Mouse (Mus musculus) bone marrow, adult 2 months (tissue): ENCODE measurements around the gene C1s1.

Experiments used
- CTCF ChIP-seq: fragments of 200-500 bp; IDR thresholded peaks from 2 replicates; pipeline ENCODE4 v1.5.1; 2011; ENCODE audit warnings: low read length, control low read depth; ENCODE audit not compliant: control insufficient read depth, insufficient read depth
- POLR2A ChIP-seq: fragments of 200-500 bp; IDR thresholded peaks from 2 replicates; pipeline ENCODE4 v1.6.1; 2011; ENCODE audit warnings: low read depth, mild to moderate bottlenecking, control low read depth, low read length, borderline replicate concordance; ENCODE audit not compliant: control insufficient read depth

- TF ChIP-seq POLR2A, result no peak
- TF ChIP-seq CTCF, result no peak
Observed at GRCm38 (mm10) chr6:124491427-124491826, 50.7 kb downstream of the C1s1 start.
